Mouse (Mus musculus) urinary bladder, postnatal 25 days (tissue): ENCODE data around the gene Cbx2.
A peak's percentile ranks its signal among the peaks of the same experiment; 100 is the strongest.

Experiments
- DNase-seq: peaks from one replicate; pipeline ENCODE4 v3.0.0; 2022; ENCODE audit warnings: low spot score

Cbx2 gene

DNA sequence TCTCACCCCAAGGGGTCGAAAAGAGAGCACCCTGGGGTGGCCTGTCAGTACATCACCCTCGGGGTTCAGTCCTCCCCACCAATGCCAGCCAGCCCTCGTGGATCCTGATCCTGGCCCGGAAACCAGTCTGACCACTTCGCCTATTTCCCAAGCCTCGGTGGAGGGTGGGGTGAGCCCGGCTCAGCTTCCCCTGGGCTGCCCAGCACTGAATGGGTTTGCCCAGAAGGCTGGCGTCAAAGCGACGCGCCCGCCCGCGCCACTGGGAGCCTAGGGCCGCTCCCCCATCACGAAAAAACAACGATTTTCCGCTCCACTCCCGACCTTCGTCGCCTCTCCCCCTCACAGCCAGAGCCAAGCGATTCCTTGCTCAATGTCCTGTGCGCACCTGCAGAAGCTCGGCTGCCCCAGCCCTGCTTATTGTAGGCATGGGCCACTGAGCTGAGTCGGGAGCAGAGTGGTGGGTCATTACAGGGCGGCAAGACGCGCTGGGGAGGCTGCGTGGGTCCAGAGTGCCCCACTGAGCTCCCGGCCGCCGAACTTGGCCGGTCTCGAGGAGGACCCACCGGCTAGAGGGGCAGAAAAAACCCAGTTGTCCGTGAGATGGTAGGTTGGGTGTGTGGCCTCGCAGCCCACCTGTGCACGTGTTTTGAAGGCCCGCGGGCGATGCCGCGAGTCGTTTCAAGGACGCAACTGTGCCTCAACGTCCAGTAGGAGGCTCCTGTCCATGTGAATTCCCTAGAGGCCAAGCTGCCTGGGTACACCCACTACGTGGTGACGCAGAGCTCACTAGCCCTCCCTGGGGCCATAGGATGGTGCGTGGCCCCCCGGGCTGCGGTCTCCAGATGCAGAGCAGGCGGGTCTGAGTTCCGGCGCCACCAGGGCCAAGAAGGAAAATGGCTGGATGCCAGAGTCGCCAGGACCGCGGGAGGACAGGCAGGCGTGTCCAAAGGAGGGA is 35.6 kb downstream of the Cbx2 start:
- peak; percentile 67 for DNase-seq

DNA sequence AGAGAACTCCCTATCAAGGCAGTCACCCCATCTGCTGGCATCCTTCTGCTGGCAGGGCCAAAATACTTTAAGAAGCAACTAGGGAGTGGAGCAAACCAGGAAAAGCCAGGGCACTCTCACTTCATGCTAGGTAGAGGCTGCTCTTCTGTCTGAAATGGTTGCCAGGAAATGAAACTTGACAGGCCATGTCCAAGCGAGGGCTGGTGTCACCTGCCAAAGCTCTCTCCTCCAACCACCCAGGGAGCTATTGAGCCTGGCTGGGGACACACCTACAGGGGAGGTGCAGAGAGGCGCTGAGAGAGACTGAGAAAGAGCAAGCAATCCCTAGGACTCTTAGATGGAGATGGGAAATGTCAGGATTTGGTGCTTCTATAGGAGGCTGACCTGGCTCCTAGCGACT is 36.5 kb downstream of the Cbx2 start:
- no peak for DNase-seq

DNA sequence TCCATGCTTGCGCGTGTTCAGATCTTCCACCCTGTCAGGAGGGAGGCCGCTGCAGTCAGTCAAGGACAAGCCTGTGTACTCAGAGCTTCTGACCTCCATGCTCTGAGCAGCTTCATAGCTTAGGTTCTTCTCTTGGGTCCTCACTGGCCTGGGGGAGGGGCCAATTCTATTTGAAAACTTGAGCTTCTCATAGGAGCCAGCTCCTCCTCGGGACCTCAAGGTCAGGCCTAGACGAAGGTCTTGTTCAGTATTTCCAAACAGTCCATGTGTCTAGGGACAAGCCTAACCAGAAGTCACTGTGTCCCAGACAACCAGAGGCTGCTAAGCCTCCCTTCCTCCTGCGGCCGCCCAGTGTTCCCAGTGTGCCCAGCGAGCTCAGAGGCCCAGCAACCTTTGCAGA is 44.1 kb downstream of the Cbx2 start:
- no peak for DNase-seq

DNA sequence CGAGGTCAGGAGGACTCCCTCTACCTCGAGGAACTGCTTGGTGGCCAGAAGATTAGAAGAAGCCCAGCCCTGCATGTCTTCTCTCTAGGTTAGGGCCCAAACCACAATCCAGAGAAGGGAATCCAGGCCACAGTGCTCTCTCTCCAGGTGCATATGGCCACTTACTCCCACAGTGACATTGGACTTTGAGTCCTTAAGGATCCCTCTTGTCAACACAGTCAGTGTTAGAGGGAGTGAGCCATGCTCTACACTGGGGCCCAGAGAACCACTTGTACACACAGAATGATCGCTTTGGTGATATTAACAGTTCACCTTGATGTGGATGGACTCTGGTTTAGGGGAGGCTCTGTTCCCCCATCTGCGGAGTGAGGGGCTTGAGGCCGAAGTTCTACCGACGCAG is 49.5 kb downstream of the Cbx2 start:
- no peak for DNase-seq

DNA sequence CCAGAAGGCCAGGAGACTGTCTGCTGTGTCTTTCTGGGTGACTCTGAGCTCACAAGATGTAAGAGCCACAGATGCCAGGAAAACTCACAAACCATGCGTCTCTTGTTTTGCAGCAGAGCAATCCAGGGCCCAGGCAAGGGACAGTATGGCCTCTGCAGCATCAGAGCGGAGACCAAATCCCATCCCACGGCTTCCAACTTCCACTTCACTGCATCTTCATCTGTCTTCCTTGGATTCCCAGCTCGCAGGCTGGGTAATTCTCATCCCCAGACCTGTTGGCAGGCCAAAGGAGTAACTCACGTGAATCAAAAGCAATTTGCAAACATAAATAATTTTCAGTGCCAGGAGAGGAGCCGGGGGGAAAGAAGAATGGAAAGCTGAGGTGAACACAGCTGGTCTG is 50.2 kb downstream of the Cbx2 start:
- no peak for DNase-seq

DNA sequence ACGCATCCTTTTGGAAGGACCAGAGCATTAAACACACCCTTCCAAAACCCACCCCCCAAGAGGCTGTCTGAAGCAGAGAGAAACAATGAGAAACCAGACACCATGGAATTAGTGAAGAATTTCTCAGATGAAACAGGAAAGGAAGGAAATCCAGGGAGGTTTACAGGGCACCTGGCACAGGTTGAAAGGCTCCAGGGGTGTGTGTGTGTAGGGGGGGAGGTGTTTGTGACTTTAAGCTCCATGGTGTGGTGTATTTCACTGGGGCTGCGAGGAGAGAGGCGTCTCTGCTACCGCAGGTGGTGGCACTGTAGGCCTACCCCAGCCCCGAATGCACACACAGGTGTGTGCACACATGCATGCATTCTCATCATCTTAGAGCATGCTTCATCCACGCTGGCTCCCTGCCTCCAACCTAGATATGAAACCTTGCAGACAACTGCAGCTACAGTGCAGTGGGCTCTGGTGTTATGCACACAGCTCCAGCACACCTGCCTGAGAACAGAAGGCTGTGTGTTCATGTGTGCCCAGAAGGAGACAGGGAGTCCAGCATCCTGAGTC is 51.2 kb downstream of the Cbx2 start:
- DNase-seq, result no peak

DNA sequence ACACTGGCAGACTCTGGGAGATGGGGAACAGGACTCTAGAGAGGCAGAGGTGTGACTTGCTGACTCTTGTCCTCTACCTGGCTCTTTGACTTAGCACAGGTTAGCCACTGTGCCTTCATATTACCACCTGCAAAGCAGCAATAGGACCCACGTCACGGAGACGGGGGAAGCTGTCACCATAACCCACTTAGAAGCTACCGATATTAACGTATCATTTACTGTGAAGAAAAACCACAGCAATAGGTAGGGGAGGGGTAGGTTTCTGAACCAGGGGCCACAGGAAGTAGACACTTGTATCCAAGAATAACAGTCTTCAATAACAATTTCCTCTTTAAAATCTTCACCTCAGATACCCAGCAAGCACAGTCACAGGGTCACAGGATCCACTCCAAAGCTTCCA is 53.0 kb downstream of the Cbx2 start:
- DNase-seq, result no peak

DNA sequence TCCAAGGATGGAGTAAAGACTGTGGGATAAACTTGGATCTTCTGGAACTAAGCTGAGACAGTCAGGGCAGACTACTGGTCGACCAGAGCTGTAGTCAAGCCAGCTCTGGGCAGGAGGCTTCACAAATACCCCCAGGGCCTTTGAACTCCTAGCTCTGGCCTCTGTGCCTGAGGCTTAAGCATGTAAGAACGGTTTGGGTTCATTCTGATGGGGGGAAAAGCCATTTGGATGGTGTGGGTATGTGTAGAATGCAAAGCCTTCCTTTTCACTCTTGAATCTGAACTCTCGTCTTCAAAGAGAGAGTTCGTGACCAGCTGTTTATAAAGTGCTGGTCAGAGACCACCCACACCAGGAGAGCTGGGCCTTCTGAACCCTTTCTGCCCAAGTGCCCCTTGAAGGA is 55.0 kb downstream of the Cbx2 start:
- DNase-seq, result no peak

DNA sequence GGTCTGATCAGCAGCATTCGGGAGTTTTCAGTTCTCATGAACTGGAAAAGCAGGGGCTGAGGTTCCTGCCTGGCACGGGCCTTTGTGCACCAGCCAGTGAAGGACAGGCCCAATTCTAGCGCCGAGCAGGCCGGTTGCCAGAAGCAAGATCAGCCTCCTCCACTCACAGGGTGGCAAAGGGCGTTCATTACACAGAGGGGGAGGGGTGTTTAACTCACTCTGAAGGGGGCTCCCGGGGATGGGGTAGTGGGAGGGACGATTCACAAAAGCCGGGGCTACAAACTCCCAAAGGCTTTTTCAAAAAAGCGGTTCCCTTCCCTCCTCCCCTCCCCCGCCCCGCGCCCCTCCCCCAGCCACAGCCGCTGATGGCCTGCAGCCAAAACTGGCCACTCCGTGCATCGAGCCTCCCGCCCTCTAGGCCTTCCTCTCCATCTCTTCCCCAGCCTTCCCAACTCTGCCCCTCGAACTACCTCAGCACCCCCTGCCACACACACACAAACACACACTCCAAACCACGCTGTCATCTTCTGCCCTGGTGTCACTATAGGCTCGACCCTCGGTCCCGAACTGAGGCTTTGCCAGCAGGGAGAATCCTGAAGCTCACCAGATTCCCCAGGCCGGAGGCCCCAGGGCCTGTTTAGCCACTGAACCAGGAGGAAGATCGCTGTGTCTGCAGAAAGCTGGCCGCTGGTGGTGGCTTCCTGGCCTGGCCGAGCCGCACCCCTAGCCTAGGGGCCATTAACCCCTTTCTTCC is 56.1 kb downstream of the Cbx2 start:
- DNase-seq, result peak; percentile 31

DNA sequence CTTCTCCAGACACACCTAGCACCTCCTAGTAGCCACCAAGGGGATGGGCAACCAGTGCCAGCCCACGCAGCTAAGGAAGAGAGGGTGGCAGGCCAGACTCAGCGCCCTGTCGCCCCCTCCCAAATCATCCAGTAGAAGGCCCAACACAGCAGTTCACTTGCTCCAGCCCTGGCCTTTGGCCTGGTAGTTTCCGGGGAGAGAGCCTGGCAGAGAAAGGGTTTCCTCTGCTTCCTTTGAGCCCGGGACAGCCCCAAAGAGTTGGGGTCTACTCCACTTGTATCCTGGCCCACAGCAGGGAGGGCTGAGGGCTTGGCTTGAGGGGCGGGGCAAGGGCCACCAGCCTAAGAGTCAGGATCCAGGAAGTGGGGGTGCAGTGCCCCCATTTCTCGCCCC is 56.7 kb downstream of the Cbx2 start:
- no peak for DNase-seq

DNA sequence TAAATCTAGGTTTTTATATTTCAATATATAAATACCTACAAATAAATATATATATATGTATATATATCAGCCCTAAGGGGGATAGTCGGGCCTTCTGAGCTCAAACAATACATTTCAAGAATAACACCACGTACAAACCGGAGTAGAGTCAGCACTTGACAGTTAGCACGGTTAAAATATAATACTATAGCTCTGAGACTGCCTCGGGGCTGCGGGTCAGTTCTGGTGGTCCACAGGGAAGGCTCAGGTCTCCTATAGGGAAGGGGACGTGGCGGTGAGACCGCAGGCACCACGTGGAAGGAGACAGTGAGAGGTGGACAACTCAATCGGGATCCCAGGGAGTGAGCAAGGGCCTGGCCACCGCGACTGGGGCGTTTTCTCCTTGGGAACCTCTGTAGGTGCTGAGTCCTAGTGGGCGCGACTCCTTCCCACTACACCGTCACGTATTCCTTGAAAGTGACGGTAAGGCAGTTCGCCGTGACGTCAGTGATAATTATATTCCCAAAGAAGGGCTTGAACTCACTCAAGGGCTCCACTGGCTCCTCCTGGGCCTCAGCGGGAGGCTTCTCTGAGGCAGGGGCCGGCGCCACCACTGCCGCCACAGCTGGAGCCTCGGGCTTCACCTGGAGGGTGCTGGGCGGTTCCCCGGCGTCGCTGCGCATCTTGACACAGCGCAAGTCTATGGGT is 57.8 kb downstream of the Cbx2 start:
- no peak for DNase-seq
